Mouse (Mus musculus) heart, adult 2 months (tissue): Measurements from ENCODE around the gene Gm26602.

Experiments
- EP300 ChIP-seq: fragments of 200-500 bp; IDR thresholded peaks from 2 replicates; pipeline ENCODE4 v1.6.1; 2011; ENCODE audit warnings: low read depth, low read length, control low read depth; ENCODE audit not compliant: insufficient read depth
- POLR2A ChIP-seq: fragments of 200-500 bp; IDR thresholded peaks from 2 replicates; pipeline ENCODE4 v1.6.1; 2011; ENCODE audit warnings: mild to moderate bottlenecking, low read depth, low read length, control low read depth; ENCODE audit not compliant: insufficient read depth

DNA sequence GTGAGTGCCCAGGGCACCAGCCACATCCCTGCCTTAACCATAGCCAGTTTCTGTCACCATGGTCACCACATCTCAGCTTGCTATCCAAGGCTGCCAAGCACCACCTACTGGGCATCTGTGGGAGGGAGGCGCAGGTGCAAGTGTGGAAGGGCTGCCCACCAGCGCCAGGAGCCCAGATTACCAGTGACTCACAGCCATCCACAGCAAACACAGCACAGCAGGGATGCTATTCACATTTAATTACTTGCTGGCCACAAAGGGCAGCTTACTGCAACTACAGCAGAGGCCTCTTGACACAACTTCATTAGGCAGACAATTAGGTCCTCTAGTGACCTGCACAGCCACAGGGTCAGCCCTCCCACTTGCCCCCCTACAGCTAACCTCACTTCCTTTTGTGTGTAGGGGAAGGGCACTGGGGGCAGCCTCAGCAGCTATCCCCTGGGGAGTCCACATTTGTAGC is 9.7 kb upstream of the Gm26602 start:
- TF ChIP-seq POLR2A (no peak), EP300 (no peak)
